Mouse (Mus musculus) stomach, postnatal 0 days (tissue): ENCODE results near the gene Rpp38.

ENCODE experiments used
- CTCF ChIP-seq: IDR thresholded peaks from 2 replicates; pipeline ENCODE4 v1.5.1; 2016; ENCODE audit warnings: antibody characterized with exemption, low read depth, mild to moderate bottlenecking, moderate library complexity
- EP300 ChIP-seq: optimal IDR thresholded peaks from 2 replicates; pipeline ENCODE3; 2016; ENCODE audit warnings: antibody characterized with exemption

- TF ChIP-seq CTCF, result no peak
- no peak for TF ChIP-seq EP300
Measured at GRCm38 (mm10) chr2:3356311-3356710, 23.9 kb upstream of the Rpp38 start.
